Mouse (Mus musculus) urinary bladder, postnatal 14 days (tissue): ENCODE data around the gene Snx15.
"Not testable (repeated sequence)": the region's sequence is repeated elsewhere in the genome, so short reads cannot be mapped to it uniquely, and the experiment has no call there.

Source experiments
- DNase-seq: peaks from one replicate; pipeline ENCODE4 v3.0.0; 2021; ENCODE audit warnings: low spot score

The Snx15 gene

DNA sequence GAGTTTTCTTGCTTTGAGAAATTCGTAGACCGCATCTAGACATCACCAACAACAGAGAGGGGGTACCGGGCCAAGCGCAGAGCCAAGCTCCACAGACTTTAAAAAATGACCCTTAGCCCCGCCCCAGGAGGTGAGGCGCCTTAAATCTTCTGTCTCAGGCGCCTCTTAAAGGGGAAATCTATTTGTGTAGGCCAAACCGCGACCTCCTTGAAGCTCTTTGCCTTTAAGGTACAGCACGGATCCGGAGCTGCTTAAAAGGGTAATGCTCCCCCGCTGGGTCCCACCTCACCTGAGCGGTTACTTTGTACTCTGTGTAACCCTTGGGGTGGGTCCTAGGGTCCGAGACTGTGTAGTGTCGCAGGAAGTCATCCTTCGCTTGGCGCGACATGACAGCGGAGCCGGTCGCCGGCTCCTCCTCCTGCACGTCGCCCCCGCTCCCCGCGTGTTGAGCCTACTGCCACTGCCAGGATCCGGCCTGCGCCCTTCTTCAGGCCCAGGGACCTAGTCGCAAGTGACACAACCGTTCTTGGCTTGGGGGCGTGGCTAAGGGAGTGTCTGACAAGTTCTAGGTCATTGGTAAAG, at the start of gene Snx15:
Snx15 (minus strand) TSS at position 545 of the 582 bp plus-strand sequence.
- peak; percentile 96 for DNase-seq

DNA sequence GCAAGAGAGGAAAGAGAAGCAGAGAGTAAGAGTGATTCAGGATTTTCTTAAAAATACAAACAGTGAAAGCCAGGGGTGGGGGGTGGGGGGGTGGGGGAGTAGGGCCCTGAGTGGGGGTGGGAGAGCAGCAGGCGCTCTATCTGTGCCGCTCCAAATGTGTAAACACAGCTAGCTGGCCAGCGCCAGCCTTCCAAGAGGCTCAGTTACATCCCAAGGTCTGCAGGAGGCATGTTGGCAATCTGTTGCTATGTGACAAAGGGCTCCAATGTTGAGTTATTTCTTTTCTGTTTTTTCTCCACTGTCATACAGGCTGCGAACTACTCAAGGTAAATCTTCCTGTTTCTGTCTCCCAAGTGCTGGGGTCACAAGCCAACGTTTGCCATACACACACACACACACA, 46.7 kb upstream of the Snx15 start:
- no peak for DNase-seq

GRCm38 (mm10) chr19:6171215-6171614, 43.1 kb upstream of the Snx15 start:
- peak; percentile 24 for DNase-seq

DNA sequence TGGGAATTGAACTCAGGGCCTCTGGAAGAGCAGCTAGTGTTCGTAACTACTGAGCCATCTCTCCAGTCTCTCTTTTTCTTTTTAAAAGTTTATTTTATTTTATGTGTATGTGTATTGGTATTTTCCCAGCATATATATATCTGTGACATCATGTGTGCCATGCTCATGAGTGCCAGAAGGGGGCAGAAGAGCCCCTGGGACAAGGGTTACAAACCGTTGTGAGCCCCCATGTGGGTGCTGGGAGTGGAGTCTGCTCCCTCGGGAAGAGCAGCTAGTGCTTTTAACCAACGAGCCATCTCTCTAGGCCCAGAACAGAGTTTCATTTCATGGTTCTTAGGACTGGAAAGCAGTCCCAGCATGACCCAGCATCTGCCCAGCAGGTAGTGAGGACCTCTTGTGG, 38.6 kb upstream of the Snx15 start:
- DNase-seq: no peak

DNA sequence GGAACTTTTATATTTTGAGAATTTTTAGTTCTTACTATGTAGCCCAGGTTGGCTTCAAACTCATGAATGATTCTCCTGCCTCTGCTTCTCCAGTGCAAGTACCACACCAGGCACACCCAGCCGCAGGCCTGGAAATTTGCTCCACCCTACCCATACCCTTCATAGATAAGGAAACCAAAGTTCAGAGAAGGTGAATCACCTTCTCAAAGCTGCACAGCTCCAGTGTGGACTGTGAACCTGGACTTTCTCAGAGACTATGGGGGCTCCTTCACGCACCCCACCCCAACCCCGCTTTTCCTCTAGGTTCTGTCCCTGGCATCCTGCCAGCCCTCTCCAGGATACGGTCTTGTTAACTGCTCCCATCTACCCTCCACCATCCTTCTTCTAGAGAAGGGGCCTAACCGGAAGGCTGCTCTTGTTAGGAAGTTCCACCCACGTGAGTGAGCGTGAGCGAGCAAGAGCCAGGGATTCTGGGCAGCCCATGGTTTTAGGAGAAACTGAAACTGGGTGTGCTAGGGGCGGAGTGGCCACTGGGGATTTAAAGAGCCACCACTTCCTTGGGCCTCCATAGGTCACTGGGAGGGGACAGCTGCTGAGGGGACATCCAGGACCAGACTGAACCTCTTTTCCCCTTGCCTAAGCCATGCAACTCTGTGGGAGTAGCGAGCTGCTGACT, 35.9 kb upstream of the Snx15 start:
- peak; percentile 27 for DNase-seq

DNA sequence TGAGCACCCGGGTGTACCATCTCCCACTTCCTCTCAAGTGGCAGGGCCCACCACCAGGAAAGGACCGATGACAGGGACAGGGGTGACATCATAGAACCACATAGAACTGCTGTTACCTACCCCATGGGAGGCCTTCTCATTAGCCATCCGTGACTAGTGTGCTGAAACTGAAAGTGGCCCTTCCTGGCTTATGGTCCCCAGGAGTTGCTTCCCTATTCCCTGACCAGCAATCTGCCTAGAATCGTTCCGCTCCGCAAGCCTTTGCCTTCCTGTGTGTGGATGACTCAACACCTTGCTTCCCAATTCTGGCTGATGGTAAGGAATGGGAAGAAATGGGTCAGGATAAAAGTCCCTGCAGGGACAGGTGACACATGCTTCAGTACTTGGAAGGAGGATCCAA, 29.1 kb upstream of the Snx15 start:
- no peak for DNase-seq

- DNase-seq: no peak
Measured at GRCm38 (mm10) chr19:6156372-6156771, 28.3 kb upstream of the Snx15 start.

DNA sequence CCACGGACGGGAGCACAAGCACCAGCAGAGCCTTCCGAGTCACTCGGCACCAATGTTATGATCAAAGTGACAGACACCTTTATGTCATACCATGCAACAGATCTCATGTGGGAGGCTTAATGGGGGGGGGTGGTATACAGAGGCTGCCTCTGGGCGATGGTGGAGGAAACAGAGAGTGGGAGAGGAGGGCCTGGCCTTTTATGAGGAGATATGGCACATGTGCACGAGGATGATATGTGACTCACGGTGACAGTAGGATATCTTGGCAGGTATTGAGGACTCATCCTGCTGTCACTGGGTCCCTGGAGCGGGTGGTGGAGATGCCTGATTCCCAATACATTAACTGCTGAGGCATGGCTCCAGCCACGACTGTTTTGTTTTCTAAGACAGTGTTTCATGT, 27.1 kb upstream of the Snx15 start:
- no peak for DNase-seq

DNA sequence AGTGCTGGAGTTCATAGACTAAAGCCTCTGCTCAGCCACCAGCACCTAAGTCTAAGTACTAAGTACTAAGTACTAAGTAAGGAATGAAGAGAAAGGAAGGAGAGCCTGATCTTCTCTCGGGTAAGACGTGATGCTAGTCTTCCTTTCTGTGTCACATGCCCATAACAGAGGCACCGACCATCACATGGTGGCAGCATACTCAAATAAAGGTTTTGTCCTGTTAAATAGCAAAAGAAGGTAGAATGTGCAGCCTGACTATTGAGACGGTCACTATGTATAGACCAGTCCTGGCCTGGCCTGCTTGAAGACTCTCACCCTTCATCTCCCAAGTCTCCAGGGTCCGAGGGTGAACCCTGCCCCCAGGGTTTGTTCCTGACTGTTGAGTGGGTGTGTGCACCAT, 16.7 kb upstream of the Snx15 start:
- no peak for DNase-seq

- peak; percentile 81 for DNase-seq
Measured at GRCm38 (mm10) chr19:6141394-6141749, 13.3 kb upstream of the Snx15 start, which contains the start of gene Arl2. TSS of gene Arl2 (minus strand) at chr19:6141548.

GRCm38 (mm10) chr19:6140678-6141393, 12.7 kb upstream of the Snx15 start, which contains the start of gene Batf2:
TSS of gene Batf2 (plus strand) at chr19:6140983.
- DNase-seq: peak; percentile 91

- no peak for DNase-seq
Measured at GRCm38 (mm10) chr19:6140374-6140677, 12.2 kb upstream of the Snx15 start.

DNA sequence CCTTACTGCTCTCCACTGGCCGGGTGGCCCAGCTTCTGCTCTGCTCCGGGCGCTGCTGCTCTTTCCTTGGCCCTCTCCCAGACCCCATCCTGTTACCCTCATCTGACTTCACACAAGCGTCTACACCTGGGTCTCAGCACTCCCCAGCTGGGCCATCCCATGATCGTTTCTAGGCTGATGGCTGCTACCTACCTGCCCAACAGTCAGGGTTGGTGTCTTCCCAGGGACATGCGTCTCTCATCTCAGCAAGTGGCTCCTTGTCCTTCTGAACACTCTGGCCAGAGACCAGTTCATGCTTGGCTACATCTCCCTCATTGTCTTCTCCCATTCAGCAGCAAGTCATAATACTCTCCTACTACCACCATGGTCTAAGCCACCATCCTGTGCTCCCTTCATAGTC, 11.6 kb upstream of the Snx15 start:
- DNase-seq: no peak

DNA sequence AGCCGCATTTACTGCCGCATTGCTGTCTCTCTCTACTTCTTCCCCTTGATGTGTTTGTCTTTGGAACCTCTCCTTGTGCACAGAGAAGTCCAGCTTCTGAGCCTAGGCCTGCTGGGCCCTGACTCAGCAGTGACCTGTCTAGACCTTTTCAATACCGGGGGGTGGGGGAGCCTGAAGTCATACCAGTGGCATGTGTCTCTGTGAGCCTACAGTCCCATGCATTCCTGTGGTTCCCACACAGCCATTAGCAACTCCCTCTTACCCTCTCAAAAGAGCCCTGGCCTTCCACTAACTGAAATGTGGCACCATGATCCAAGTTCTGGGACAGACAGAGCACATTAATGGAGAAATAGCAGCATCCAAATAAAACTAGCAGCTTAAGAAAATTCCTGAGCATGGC, 8.3 kb upstream of the Snx15 start:
- DNase-seq: no peak

GRCm38 (mm10) chr19:6133197-6133596, 5.1 kb upstream of the Snx15 start:
- DNase-seq: not testable (repeated sequence)

DNA sequence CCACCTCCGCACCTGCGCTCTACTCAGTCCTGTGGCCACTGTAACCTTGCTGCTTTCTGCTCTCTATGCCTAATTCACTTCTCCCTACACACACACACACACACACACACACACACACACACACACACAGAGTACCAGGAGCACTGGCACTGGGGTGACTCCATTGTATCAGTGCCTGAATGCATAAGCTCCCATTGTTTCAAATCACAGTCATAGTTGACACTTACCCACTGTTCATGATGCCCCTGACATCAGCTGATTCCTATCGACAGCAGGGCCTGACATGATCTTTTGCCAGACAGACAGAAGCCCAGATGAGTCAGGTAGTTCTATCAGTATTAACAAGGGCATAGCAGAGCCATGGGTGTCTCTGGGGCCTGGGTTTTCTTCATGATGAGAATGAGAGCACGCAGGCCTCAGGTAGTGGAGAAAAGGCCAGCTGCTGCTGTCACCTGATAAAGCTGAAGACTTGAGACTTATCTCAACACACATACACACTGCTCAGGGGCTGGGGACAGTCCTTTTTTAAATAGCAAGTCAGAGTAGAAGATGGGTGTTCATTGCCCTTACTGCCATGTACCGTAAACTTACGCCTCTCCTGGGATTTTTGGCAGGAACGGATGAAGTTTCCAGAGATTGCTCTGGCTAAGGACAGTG, 4.2 kb upstream of the Snx15 start:
- DNase-seq: no peak

DNA sequence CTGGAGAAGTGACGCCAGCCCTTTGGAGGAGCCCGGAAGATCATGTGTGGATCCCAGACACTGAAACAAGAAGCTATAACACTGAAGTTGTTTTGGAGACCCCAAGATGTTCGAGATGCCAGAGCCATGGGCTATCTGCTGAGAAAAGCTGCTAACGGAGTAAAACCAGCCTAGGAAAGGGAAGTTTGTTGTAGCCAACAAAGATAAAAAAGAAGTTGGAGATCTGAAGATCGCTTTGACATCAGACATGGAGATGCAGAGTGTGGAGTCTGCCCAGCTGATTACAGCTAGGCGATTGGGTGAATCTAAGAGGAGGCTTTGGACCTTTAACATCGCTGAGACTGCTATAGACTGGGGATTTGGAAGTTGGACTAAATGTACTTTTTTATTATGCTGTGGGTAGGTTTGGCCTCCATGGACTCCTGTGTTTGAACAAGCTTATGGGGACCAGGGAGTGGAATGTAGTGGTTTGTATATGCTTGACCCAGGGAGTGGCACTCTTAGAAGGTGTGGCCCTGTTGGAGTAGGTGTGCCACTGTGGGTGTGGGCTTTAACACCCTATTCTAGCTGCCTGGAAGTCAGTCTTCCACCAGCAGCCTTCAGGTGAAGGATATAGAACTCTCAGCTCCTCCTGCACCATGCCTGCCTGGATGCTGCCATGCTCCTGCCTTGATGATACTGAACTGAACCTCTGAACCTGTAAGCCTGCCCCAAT, 2.5 kb upstream of the Snx15 start:
- not testable (repeated sequence) for DNase-seq

GRCm38 (mm10) chr19:6126789-6127580, 1.1 kb downstream of the Snx15 start:
- DNase-seq: no peak

GRCm38 (mm10) chr19:6126289-6126688, 1.8 kb downstream of the Snx15 start:
- peak; percentile 61 for DNase-seq

GRCm38 (mm10) chr19:6124898-6125297, 3.2 kb downstream of the Snx15 start:
- DNase-seq: no peak

DNA sequence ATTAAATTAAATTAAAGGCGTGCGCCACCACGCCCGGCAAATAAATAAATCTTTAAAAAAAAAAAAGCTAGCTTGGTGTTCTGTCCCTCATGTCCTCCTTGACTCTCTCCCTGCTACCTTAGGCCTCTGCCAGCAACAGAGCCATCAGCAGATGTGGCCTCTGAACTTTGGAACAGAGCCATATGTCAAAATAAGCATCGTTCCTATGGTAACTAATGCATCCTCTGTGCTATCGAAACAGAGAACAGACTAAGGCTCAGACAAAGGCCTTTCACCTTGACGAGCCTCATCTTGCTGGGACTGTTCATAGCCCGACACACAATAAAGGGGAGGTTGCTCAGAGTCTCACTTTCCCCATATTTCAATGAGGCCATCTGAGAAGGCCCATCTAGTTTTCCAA, 4.8 kb downstream of the Snx15 start:
- no peak for DNase-seq

GRCm38 (mm10) chr19:6121761-6122160, 6.3 kb downstream of the Snx15 start:
- DNase-seq: no peak
